Mouse (Mus musculus): Measurements from ENCODE around the gene Neu4. TPM values are rescaled to one million over a fixed set of nuclear protein-coding genes. Genes with fewer than 3 reads are reported as not detected.
A peak's percentile ranks its signal among the peaks of the same experiment; 100 is the strongest.

Gene Neu4
- polyA plus RNA-seq, 1 experiment = not detected

- H3K9me3 ChIP-seq (replicated peaks; ENCODE audit: control insufficient read depth, insufficient read depth, low read length, poor library complexity, severe bottlenecking) = no peaks in the 10 kb centered on the region
- H3K27ac ChIP-seq (ENCODE audit: insufficient read depth, low read length) = no peak overlapping the region
- no peaks in the 10 kb centered on the region for H3K27me3 ChIP-seq (ENCODE audit: control insufficient read depth, insufficient read depth, low read length, poor library complexity, severe bottlenecking)
- no peaks in the 10 kb centered on the region for H3K36me3 ChIP-seq (ENCODE audit: control insufficient read depth, insufficient read depth, low read length, poor library complexity, severe bottlenecking)
- H3K4me1 ChIP-seq (ENCODE audit: control insufficient read depth, insufficient read depth, low read length) = no peaks in the 10 kb centered on the region
- TF ChIP-seq CTCF (IDR thresholded peaks at IDR 0.05; ENCODE audit: low read depth, low read length) (no peak), EP300 (IDR thresholded peaks at IDR 0.05; ENCODE audit: insufficient read depth, low read depth, low read length) (no peak), POLR2A (IDR thresholded peaks at IDR 0.05; ENCODE audit: insufficient read depth, low read length) (no peak)
- H3K4me3 ChIP-seq (ENCODE audit: low read depth, low read length) = no peak overlapping the region
- H3K9ac ChIP-seq (ENCODE audit: low read depth, poor library complexity, severe bottlenecking) = no peak overlapping the region
These were observed 8.5 kb downstream of the Neu4 start for GRCm38 (mm10) chr1:94028741-94029140.

GRCm38 (mm10) chr1:94033075-94033602 is 12.9 kb downstream of the Neu4 start:
- H3K4me3 ChIP-seq (ENCODE audit: low read depth, low read length) = no peak overlapping the region
- H3K9ac ChIP-seq (ENCODE audit: low read depth, poor library complexity, severe bottlenecking) = no peak overlapping the region
- no peak for TF ChIP-seq EP300 (IDR thresholded peaks at IDR 0.05; ENCODE audit: insufficient read depth, low read depth, low read length)
- no peak for TF ChIP-seq CTCF (IDR thresholded peaks at IDR 0.05; ENCODE audit: low read depth, low read length)
- no peak for TF ChIP-seq POLR2A (IDR thresholded peaks at IDR 0.05; ENCODE audit: insufficient read depth, low read length)
- H3K27me3 ChIP-seq (ENCODE audit: control insufficient read depth, insufficient read depth, low read length, poor library complexity, severe bottlenecking) = no peaks in the 10 kb centered on the region
- no peaks in the 10 kb centered on the region for H3K36me3 ChIP-seq (ENCODE audit: control insufficient read depth, insufficient read depth, low read length, poor library complexity, severe bottlenecking)
- H3K9me3 ChIP-seq (replicated peaks; ENCODE audit: control insufficient read depth, insufficient read depth, low read length, poor library complexity, severe bottlenecking) = no peaks in the 10 kb centered on the region
- H3K4me1 ChIP-seq (ENCODE audit: control insufficient read depth, insufficient read depth, low read length) = no peaks in the 10 kb centered on the region
- H3K27ac ChIP-seq (ENCODE audit: insufficient read depth, low read length) = no peak overlapping the region

GRCm38 (mm10) chr1:94034984-94035743 is 14.9 kb downstream of the Neu4 start:
- H3K27ac ChIP-seq (ENCODE audit: insufficient read depth, low read length) = no peak overlapping the region
- H3K4me3 ChIP-seq (ENCODE audit: low read depth, low read length) = peak overlapping the region; percentile 46
- no peaks in the 10 kb centered on the region for H3K4me1 ChIP-seq (ENCODE audit: control insufficient read depth, insufficient read depth, low read length)
- H3K27me3 ChIP-seq (ENCODE audit: control insufficient read depth, insufficient read depth, low read length, poor library complexity, severe bottlenecking) = no peaks in the 10 kb centered on the region
- H3K36me3 ChIP-seq (ENCODE audit: control insufficient read depth, insufficient read depth, low read length, poor library complexity, severe bottlenecking) = no peaks in the 10 kb centered on the region
- no peak overlapping the region for H3K9ac ChIP-seq (ENCODE audit: low read depth, poor library complexity, severe bottlenecking)
- TF ChIP-seq CTCF (IDR thresholded peaks at IDR 0.05; ENCODE audit: low read depth, low read length) (peak; percentile 91), EP300 (IDR thresholded peaks at IDR 0.05; ENCODE audit: insufficient read depth, low read depth, low read length) (no peak)
- no peaks in the 10 kb centered on the region for H3K9me3 ChIP-seq (replicated peaks; ENCODE audit: control insufficient read depth, insufficient read depth, low read length, poor library complexity, severe bottlenecking)

- Histone ChIP-seq H3K9me3 (replicated peaks; ENCODE audit: control insufficient read depth, insufficient read depth, low read length, poor library complexity, severe bottlenecking) (no peaks in the 10 kb centered on the region), H3K27me3 (ENCODE audit: control insufficient read depth, insufficient read depth, low read length, poor library complexity, severe bottlenecking) (no peaks in the 10 kb centered on the region), H3K4me3 (ENCODE audit: low read depth, low read length) (no peak overlapping the region), H3K9ac (ENCODE audit: low read depth, poor library complexity, severe bottlenecking) (no peak overlapping the region), H3K4me1 (ENCODE audit: control insufficient read depth, insufficient read depth, low read length) (no peaks in the 10 kb centered on the region), H3K27ac (ENCODE audit: insufficient read depth, low read length) (no peak overlapping the region), H3K36me3 (ENCODE audit: control insufficient read depth, insufficient read depth, low read length, poor library complexity, severe bottlenecking) (no peaks in the 10 kb centered on the region)
- TF ChIP-seq CTCF (IDR thresholded peaks at IDR 0.05; ENCODE audit: low read depth, low read length) = no peak
- no peak for TF ChIP-seq EP300 (IDR thresholded peaks at IDR 0.05; ENCODE audit: insufficient read depth, low read depth, low read length)
- TF ChIP-seq POLR2A (IDR thresholded peaks at IDR 0.05; ENCODE audit: insufficient read depth, low read length) = no peak
These were observed 20.1 kb downstream of the Neu4 start for GRCm38 (mm10) chr1:94040391-94040790.

GRCm38 (mm10) chr1:94045559-94045958 is 25.3 kb downstream of the Neu4 start:
- TF ChIP-seq EP300 (IDR thresholded peaks at IDR 0.05; ENCODE audit: insufficient read depth, low read depth, low read length) (no peak), CTCF (IDR thresholded peaks at IDR 0.05; ENCODE audit: low read depth, low read length) (no peak), POLR2A (IDR thresholded peaks at IDR 0.05; ENCODE audit: insufficient read depth, low read length) (no peak)
- Histone ChIP-seq H3K4me3 (ENCODE audit: low read depth, low read length) (no peak overlapping the region), H3K9me3 (replicated peaks; ENCODE audit: control insufficient read depth, insufficient read depth, low read length, poor library complexity, severe bottlenecking) (no peaks in the 10 kb centered on the region), H3K4me1 (ENCODE audit: control insufficient read depth, insufficient read depth, low read length) (no peaks in the 10 kb centered on the region), H3K27me3 (ENCODE audit: control insufficient read depth, insufficient read depth, low read length, poor library complexity, severe bottlenecking) (no peaks in the 10 kb centered on the region), H3K36me3 (ENCODE audit: control insufficient read depth, insufficient read depth, low read length, poor library complexity, severe bottlenecking) (no peaks in the 10 kb centered on the region), H3K27ac (ENCODE audit: insufficient read depth, low read length) (no peak overlapping the region), H3K9ac (ENCODE audit: low read depth, poor library complexity, severe bottlenecking) (no peak overlapping the region)

- no peak overlapping the region for H3K9ac ChIP-seq (ENCODE audit: low read depth, poor library complexity, severe bottlenecking)
- H3K27me3 ChIP-seq (ENCODE audit: control insufficient read depth, insufficient read depth, low read length, poor library complexity, severe bottlenecking) = no peaks in the 10 kb centered on the region
- no peak for TF ChIP-seq POLR2A (IDR thresholded peaks at IDR 0.05; ENCODE audit: insufficient read depth, low read length)
- no peaks in the 10 kb centered on the region for H3K4me1 ChIP-seq (ENCODE audit: control insufficient read depth, insufficient read depth, low read length)
- no peaks in the 10 kb centered on the region for H3K9me3 ChIP-seq (replicated peaks; ENCODE audit: control insufficient read depth, insufficient read depth, low read length, poor library complexity, severe bottlenecking)
- H3K36me3 ChIP-seq (ENCODE audit: control insufficient read depth, insufficient read depth, low read length, poor library complexity, severe bottlenecking) = no peaks in the 10 kb centered on the region
- no peak overlapping the region for H3K27ac ChIP-seq (ENCODE audit: insufficient read depth, low read length)
- no peak overlapping the region for H3K4me3 ChIP-seq (ENCODE audit: low read depth, low read length)
These were observed 26.3 kb downstream of the Neu4 start for GRCm38 (mm10) chr1:94046544-94046943.

All from ES-Bruce4 (cell line).